Mouse (Mus musculus) kidney, postnatal 36 days (tissue): Measurements from ENCODE around the gene Slc12a6.

ENCODE experiments used
- DNase-seq, 2 experiments: peaks; one replicate each; pipeline ENCODE4 v3.0.0; 2021 to 2022; ENCODE audit warnings: mixed read lengths in 2 of 2

The Slc12a6 gene

GRCm38 (mm10) chr2:112332051-112332898 lies 66.7 kb downstream of the Slc12a6 start:
- DNase-seq = no peak

DNA sequence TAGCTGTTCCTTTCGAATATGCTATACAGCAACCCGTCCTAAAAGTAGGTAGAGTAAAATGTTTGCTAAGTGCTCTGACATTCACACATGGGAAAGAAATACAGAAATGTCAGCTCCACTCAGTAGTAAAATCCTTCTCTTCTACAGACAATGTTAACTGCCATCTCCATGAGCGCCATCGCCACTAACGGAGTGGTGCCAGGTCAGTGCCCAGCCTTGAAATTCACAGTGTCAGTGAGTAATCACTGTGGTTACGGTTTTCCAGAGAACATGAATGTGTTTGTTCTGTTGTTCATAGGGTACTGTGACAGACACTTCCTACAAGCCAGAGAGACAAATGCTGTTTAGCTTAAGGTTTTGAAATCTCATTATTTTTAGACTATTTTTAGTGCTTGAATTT lies 71.6 kb downstream of the Slc12a6 start:
- no peak for DNase-seq

DNA sequence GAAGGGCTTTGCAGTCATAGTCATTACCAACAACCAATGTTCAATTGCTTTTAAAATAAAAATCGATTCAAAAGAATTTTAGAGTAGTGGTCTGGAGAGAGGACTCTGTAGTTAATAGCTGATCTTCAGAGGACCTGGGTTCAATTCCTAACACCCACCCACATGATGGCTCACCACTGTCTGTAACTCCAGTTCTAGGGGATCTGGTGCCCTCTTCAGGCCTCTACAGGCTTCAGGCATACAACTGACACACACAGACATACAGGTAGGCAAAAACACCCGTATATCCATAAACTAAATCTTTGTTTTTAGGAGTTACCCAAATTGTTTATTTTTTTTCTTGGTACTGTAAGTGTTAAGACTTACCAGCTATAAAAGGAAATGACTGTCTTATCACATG lies 74.1 kb downstream of the Slc12a6 start:
- peak in 1 of 2 experiments; percentile 47 for DNase-seq

DNA sequence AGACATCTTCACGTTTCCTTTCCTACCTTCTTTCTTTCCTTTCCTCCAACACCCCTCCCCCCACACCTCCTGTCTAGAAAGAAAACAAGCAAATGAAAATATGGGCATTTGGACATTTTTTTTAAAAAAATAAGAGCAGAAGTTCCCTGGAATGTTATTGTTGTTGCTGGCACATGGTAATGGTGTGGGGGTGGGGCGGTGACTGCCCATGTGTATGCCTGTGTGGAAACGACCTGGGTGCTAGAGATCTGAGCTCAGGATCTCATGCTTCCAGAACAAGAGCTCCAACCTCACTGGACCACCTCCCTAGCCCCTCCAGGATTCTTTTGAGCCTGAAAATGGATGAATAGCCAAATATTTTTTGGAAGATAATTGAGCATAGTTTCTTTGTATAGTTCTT lies 75.5 kb downstream of the Slc12a6 start:
- peak in 1 of 2 experiments; percentile 43 for DNase-seq

DNA sequence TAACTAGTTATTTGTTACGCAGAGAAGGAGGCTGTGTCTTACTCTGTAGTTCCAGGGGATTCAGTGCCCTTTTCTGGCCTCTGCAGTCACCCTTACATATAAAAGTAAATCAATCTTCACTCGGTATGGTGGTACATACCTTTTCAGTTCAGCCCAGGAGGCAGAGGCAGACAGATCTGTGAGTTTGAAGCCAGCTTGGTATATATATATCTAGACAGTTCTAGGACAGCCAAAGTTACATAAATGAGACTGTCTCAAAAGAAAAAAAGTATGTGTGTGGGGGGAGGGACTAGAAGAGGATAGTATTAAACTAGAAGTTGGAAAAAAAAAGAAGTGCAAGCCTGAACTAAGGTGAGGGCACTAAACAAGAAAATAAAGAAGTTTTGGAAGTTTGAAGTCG lies 82.6 kb downstream of the Slc12a6 start:
- DNase-seq = no peak

DNA sequence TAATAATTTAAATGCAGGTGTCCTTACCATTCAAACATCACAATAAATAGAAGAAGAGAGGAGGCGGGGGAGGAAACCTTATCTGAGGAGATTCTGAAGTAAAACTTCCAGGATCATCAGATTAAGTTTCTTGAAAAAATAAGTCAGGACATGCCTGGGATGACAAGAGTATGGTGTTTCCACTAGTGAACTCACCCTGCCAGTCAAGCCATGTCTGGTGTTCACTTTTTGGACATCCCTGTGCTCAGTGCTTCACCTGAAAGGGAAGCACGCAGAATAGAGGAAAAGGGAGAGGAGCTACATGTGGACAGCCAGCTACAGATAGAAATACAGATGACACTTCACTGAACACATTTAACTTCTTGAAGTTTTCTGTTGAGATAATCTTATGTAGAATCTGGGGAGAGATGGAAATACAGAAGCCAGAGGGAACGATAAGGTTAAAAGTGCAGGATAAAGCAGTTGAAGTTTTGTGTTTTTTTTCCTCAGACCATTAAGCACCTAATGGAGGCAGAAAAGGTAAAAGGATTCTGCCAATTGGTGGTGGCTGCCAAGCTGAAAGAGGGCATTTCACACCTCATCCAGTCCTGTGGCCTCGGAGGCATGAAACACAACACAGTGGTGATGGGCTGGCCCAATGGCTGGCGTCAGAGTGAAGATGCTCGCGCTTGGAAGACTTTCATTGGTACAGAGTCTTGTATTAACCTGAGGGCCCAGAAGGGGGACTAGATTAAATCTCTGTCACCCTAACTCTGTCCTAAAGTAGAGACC lies 88.2 kb downstream of the Slc12a6 start:
- DNase-seq = peak in 1 of 2 experiments; percentile 9

- DNase-seq = no peak
These were observed 94.0 kb downstream of the Slc12a6 start for GRCm38 (mm10) chr2:112359611-112360010.

- no peak for DNase-seq
These were observed 94.6 kb downstream of the Slc12a6 start for GRCm38 (mm10) chr2:112360012-112360780.

- DNase-seq = no peak
These were observed 95.2 kb downstream of the Slc12a6 start for GRCm38 (mm10) chr2:112360781-112361169.

DNA sequence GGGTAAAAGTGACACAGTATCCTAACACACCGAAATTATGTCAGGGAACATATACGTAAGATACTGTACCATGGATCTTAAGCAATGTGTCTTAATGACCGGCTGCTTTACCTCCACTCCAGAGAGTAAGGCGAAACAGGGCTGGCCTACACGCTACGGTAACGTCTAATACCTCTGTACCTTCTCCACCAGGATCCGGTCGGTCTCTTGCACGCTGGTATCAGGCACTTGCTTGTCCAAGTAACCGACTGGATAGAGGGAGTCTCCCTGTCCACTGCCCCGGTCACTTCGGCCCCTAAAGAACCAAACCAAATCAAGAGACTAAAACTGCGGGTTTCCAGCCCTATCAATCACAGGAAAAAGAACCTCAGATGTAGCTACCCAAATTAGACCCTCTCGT lies 101.6 kb downstream of the Slc12a6 start:
- DNase-seq = peak in 1 of 2 experiments; percentile 23

DNA sequence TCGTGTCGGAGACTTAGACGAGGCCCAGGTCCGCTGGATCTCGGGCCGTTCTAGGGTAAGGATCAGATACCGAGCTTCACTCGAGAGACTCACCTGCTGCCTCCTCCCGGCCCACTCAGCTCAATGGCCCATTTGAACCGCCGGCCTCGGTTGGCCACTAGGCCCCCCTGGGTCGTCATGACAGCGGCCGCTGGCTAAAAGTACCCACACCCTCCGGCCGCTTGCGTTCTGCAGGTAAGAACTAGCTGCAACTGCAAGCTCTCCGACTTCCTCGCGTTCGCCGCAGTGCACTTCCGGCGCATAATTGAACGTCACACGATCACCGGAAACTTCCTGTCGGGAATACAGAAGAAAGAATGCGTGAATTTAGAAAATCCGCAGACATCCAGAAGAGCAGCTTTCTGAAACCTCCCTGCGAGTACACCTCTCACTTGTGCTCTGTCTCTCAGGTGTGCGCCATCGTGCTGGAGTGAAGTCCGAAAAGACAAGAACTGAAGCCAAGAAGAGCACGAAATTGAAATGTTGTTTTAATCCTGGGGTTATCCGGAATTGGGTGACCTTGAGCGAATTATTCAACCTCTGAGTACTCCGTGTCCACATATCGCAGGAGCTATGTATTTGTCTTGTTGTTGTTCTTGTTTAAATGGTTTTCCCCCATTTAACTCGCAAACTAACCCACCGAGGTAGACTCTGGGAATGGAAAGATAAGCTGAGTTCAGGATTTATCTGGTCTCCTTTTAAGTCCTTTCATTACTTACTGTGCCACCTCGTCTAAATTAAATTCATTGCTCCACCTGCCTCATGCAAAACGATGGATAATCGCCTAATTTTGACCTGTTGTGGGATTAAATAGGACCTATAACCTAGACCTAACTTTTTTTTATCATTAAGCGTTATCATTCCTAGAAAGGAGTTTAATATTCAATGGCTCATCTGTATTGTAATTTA lies 102.4 kb downstream of the Slc12a6 start, which contains the start of gene Emc4:
TSS of gene Emc4 (minus strand) at position 302 of the 948 bp plus-strand sequence.
- DNase-seq = peak; percentile 93 to 96

GRCm38 (mm10) chr2:112369941-112370340 lies 104.3 kb downstream of the Slc12a6 start:
- no peak for DNase-seq

DNA sequence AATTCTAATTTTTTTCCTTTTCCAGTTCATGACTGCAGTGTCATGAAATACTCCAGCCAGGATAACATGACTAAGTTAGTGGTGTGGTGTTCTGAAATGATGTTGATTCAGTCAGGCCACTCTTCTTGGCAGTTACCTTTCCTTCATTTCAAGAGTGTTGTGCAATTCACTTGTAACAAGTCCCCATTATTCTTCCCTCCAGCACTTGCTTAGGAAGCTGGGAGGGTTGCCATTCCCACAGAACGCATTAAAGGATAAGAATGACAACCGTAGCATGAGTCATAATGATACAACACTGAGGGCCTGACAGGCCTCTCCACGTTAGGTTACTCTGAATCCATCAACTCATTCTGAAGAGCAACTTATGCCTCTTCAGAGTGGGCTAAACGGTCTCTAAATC lies 107.5 kb downstream of the Slc12a6 start:
- no peak for DNase-seq

GRCm38 (mm10) chr2:112374610-112375009 lies 109.0 kb downstream of the Slc12a6 start:
- DNase-seq = peak in 1 of 2 experiments; percentile 31

DNA sequence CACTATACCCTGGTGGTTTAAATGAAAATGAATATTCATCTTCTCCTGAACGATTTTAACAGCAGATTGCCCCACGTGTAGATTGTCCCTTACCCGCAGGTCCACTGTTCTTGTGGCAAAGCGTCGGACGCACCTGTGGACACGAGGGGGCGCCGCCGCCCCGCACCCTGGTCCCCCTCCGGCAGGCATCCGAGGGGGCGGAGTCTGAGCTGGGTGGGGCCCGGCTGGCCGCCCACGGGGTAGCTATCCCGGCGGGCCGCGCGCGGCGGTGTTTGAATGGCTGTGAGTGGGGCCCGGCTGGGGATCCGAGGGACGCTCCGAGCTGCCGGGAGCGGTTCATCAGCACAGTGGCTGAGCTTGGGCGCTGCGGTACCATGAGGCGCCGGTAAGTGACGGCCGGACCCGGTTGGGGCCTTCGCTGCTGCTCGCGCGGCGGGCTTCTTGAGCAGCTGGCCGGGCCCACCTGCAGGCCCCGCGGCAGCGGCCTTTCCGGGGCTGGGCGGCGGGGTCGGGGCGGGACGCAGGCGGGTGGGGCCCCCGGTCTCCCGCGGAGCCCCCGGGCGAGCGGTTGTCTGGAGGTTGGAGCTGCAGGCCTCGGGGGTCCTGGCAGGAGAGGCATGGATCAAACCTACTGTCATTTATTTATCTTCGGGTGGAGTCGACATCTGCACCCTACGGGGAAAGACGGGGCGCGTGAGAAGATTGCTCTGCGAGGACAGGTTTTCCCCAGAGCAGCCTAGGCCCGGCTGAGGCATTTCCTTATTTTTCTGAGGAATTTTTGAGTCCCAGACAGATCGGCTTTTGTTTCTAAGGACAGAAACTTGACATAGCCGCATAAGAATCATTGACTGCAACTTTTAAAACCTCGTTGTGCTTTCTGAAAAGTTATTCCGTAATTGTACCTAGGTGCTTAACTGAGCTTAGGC lies 113.6 kb downstream of the Slc12a6 start, which contains the start of gene Katnbl1:
TSS of gene Katnbl1 (plus strand) at position 239 of the 926 bp plus-strand sequence.
- DNase-seq = peak; percentile 92 to 99

- DNase-seq = no peak
These were observed 114.5 kb downstream of the Slc12a6 start for GRCm38 (mm10) chr2:112380131-112380530.

DNA sequence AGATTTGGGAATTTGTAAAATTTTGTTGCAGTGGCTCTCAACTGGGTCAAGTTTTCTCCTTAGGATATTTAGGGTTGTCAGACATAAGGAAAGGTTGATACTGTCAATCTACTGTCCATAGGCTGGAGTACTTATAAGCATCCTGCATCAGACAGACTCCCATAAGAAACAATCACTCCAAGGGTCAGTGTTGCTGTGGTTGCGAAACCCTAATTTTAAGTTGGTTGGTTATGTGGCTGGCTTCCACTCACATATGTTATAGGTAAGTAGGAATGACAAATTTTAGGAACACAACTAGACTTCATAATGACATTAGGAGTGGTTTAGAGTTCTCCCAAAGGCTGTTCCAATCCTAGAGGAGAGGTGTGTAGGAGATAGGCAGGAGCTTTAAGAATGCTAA lies 115.6 kb downstream of the Slc12a6 start:
- DNase-seq = no peak

- no peak for DNase-seq
These were observed 125.2 kb downstream of the Slc12a6 start for GRCm38 (mm10) chr2:112390843-112391242.

- DNase-seq = no peak
These were observed 125.8 kb downstream of the Slc12a6 start for GRCm38 (mm10) chr2:112391346-112392000.

DNA sequence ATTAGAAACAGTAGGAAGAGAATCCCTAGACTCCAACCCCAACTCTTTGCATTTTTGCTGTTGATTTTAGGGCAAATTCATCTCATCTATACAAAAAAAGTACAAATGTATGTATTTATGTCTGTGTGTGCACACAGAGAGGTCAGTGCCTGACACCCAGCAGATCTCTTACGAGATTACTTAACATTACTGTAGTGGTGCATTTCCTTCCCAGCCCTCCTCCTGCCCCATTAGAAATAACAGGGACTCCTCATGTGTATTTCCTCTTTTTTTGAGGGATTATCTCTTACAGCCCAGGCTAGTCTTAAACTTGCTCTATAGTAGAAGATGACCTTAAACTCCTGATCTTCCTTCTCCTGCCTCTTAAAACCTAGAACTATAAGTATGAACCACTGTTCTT lies 127.1 kb downstream of the Slc12a6 start:
- DNase-seq = no peak
